Mouse (Mus musculus) cortical plate, adult 2 months (tissue): ENCODE results near the gene Kcnip4.

ENCODE experiments used
- CTCF ChIP-seq: fragments of 200-500 bp; IDR thresholded peaks from 2 replicates; pipeline ENCODE4 v1.5.1; 2011; ENCODE audit warnings: mild to moderate bottlenecking, control low read depth, low read length; ENCODE audit not compliant: insufficient read depth; ENCODE audit errors: extremely low read depth
- POLR2A ChIP-seq: fragments of 200-500 bp; IDR thresholded peaks from 2 replicates; pipeline ENCODE4 v1.6.1; 2011; ENCODE audit warnings: mild to moderate bottlenecking, low read length, control low read depth; ENCODE audit not compliant: insufficient read depth; ENCODE audit errors: extremely low read depth

- TF ChIP-seq CTCF (no peak), POLR2A (no peak)
Measured at GRCm38 (mm10) chr5:49284776-49285175, 239.9 kb downstream of the Kcnip4 start.
